Mouse (Mus musculus) layer of hippocampus, adult 2 months (tissue): ENCODE data around the gene Tgfbr1. TPM values are rescaled to one million over a fixed set of nuclear protein-coding genes. Genes with fewer than 3 reads are reported as not detected.
A peak's percentile ranks its signal among the peaks of the same experiment; 100 is the strongest.

Experiments used
- DNase-seq, 2 experiments: peaks; one replicate each; pipeline ENCODE4 v3.0.0; 2022; ENCODE audit warnings: low spot score in 2 of 2
- H3K27ac ChIP-seq: fragments of 200-600 bp; 2 replicates; pipeline ENCODE4 v1.8.1; 2022
- H3K4me3 ChIP-seq: fragments of 200-600 bp; 2 replicates; pipeline ENCODE4 v1.8.1; 2022; ENCODE audit warnings: mild to moderate bottlenecking
- CTCF ChIP-seq: fragments of 200-600 bp; conservative IDR thresholded peaks from 2 replicates; pipeline ENCODE4 v1.8.1; 2022; ENCODE audit warnings: antibody characterized with exemption, mild to moderate bottlenecking, moderate library complexity
- total RNA-seq, 2 experiments: library from RNA; stranded (reverse); gene quantifications; 2 replicates each; pipeline ENCODE4 v1.2.3; 2021

Gene Tgfbr1
- total RNA-seq, 2 experiments from 2014 or later = 19.9 to 24.4 TPM

GRCm38 (mm10) chr4:47435566-47436360 lies 82.7 kb downstream of the Tgfbr1 start:
- no peak overlapping the region for H3K4me3 ChIP-seq
- DNase-seq = no peak
- no peak for TF ChIP-seq CTCF
- no peak overlapping the region for H3K27ac ChIP-seq

DNA sequence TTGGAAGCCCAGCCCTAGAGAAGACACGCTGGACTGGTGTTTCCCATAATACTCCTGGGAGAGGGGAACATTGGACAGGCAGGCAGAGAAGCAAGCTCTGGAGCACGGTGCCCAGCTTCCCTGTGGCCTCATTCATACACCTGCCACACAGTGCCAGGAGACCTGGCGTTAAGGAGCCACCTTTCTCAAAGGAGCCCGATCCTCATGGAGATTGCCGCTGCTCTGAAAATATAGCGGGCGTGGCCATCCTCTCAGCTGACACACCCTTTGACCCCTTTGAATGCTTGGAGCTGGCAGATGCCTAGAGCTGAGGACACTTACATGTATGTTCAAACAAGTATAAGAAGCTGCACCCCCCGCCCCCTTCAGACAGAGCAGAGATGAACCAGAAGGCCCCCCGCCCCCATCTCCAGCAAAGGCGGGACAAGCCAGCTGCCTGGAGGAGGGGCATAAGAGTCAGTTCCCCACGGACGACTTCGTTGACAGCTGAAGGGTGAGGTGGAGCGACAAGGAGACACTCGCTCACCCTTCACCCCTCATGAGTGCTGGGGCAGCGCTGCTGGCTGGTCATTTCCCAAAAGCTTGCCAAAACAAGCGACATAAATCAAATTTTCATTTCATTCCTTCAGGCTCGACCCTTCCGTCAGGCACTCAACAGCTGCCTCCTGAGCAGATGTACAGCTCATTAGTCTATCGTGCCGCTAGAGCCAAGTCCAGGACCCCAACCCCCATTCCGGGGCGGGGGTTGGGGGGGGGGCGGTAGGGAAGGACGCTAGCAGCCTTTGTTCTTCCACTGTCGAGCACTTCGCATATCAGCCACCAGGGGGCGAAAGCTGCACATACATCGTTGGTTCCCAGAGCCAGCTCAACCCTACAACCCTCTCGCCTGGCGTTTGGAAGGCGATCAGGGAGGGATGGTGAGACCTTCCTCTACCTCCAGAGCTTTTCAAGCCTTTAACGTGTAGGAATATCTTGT lies 84.6 kb downstream of the Tgfbr1 start:
- peak; percentile 100 for TF ChIP-seq CTCF
- peak overlapping the region; percentile 92 for H3K27ac ChIP-seq
- peak; percentile 86 to 90 for DNase-seq
- H3K4me3 ChIP-seq = peak overlapping the region; percentile 56

DNA sequence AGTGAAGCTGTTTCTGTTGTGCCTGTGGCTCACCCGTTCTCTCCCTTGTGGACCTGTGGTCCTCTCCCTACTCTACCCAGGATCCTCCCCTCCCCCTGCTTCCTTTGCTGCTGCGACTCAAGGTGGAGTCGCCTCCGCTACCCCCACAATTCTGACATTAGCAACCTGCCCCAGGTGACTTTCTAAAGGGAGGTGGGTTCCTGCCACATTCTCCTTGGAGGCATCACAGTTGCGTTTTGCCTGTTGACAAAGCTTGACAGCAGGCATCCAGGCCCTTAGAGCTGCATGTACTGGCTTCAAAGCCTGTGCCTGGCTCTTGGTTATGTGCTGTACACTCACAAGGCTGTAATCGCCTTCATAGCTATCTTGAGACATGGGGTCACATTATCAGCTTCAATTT lies 85.9 kb downstream of the Tgfbr1 start:
- H3K4me3 ChIP-seq = no peak overlapping the region
- no peak overlapping the region for H3K27ac ChIP-seq
- no peak for DNase-seq
- TF ChIP-seq CTCF = no peak

GRCm38 (mm10) chr4:47440951-47441350 lies 87.9 kb downstream of the Tgfbr1 start:
- no peak for DNase-seq
- no peak for TF ChIP-seq CTCF
- H3K27ac ChIP-seq = no peak overlapping the region
- H3K4me3 ChIP-seq = no peak overlapping the region

GRCm38 (mm10) chr4:47448526-47448925 lies 95.5 kb downstream of the Tgfbr1 start:
- no peak for DNase-seq
- Histone ChIP-seq H3K27ac (no peak overlapping the region), H3K4me3 (no peak overlapping the region)
- no peak for TF ChIP-seq CTCF

- no peak overlapping the region for H3K4me3 ChIP-seq
- H3K27ac ChIP-seq = no peak overlapping the region
- no peak for TF ChIP-seq CTCF
- DNase-seq = no peak
Measured at GRCm38 (mm10) chr4:47449116-47449515, 96.1 kb downstream of the Tgfbr1 start.

DNA sequence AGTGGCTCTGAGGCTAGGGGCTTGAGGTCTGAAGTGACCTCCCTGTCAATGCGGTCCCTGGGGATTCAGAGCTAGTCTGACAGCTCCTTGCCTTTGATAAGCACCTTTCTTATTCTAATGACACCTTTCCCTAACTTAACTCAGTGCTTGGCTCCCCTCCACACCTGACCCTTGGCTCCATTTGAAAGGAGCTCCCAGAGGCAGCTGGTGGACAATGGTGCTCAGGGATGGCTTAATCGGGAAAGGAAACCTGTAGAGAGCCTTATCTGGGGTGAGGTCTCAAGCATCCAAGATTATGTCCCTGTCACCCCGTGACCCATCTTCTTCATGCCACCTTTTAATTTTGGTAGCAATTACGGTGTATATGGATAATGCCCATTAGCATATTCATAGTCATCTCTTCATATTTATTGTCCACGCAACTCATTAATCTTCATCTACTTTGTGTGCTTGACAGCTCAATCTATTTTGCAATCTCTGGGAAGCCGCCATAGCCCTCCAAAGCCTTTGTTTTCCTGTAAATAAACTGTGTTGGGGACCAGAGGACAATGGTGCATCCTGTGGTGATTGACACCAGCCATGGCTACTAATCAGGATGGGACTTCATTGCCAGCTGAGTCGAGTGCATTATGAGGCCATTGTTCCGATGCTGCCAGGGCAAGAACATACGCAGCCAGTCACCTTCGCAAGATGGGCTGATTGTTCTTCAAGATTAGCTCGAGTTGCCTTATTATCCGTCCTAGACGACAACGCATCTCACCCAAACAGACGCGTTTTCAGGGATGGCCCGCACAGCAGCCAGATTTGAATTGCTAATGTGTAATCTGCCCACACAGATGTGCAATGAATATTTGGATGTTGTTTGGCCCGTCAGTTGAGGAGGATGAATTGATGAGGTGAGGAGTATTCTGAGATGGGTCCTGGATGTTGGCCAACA lies 96.8 kb downstream of the Tgfbr1 start:
- no peak for TF ChIP-seq CTCF
- H3K4me3 ChIP-seq = no peak overlapping the region
- DNase-seq = no peak
- H3K27ac ChIP-seq = no peak overlapping the region

Other genes starting within 250 kb of the Tgfbr1 start
- gene Col15a1, start 145.1 kb upstream of the Tgfbr1 start, total RNA-seq = 1 to 10 TPM; 6.8 to 7.0 TPM
- gene Alg2, start 121.1 kb downstream of the Tgfbr1 start, total RNA-seq = 100 to 1,000 TPM; 138 to 146 TPM
- gene Sec61b, start 121.4 kb downstream of the Tgfbr1 start, total RNA-seq = 10 to 100 TPM; 47.2 to 53.3 TPM